Mouse (Mus musculus): Measurements from ENCODE around the gene Ace3.

GRCm38 (mm10) chr11:106026465-106027151 lies 32.1 kb downstream of the Ace3 start:
- TF ChIP-seq E2F4 (IDR thresholded peaks at IDR 0.05; ENCODE audit: insufficient read depth) (no peak), POLR2A (IDR thresholded peaks at IDR 0.05; ENCODE audit: insufficient read length, low read depth) (no peak), MYOG (IDR thresholded peaks at IDR 0.05; ENCODE audit: control insufficient read depth in 1 of 3, insufficient read depth in 1 of 3, insufficient read length in 2 of 3, low read depth in 2 of 3) (peak in 1 of 3 experiments; percentile 59), USF1 (IDR thresholded peaks at IDR 0.05; ENCODE audit: low read depth) (no peak), MAX (IDR thresholded peaks at IDR 0.05; ENCODE audit: low read depth) (no peak), POLR2AphosphoS2 (IDR thresholded peaks at IDR 0.05; ENCODE audit: insufficient read length, low read depth) (no peak), MYOD1 (IDR thresholded peaks at IDR 0.05; ENCODE audit: control insufficient read depth in 1 of 3, insufficient read length in 2 of 3, low read depth in 2 of 3) (peak in 1 of 3 experiments; percentile 61), TCF12 (IDR thresholded peaks at IDR 0.05; ENCODE audit: insufficient read depth, poor library complexity, severe bottlenecking) (no peak), SRF (IDR thresholded peaks at IDR 0.05; ENCODE audit: control insufficient read depth, insufficient read length, low read depth) (no peak), REST (IDR thresholded peaks at IDR 0.05; ENCODE audit: insufficient read depth, insufficient read length) (no peak)
